Mouse (Mus musculus): ENCODE measurements around the gene Hyal2.

Gene Hyal2

DNA sequence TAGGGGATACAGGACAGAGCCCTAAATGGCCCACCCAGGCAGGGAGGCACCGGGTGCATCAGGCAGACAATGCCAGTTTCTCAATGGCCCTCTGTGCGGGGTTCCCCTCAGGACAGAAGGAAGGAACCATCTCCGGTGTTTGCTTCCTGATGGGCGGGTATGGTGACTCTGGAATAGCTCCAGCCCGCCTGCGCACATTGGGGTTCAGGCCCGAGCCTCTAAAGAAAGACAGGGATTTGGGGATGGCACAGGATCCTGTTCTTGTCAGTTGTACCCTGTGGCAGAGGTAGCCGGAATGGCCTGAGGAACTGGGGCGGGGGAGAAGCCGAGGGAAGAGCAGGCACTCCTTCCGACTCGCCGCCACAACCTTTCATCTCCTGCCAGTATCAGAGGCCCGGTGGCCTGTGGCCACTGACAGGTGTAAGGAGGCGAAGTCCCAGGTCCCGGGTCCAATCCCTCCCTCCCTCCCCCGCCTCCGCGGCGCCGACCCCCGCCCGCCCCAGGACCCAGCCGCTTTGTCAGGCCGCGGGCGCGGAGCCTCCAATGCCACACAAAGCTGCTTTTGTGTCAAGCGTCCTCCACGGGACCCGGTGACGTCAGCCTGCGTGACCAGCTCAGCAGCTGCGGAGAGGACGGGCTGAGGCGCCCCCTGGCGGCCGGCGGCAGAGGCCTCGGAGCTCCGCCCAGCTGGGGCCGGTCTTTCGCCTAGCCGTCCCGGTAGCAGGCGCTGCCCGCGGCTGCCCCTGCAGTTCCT is 44.6 kb downstream of the Hyal2 start:
- peak; percentile 96 to 97 for DNase-seq (ENCODE audit: low spot score in 2 of 2)

DNA sequence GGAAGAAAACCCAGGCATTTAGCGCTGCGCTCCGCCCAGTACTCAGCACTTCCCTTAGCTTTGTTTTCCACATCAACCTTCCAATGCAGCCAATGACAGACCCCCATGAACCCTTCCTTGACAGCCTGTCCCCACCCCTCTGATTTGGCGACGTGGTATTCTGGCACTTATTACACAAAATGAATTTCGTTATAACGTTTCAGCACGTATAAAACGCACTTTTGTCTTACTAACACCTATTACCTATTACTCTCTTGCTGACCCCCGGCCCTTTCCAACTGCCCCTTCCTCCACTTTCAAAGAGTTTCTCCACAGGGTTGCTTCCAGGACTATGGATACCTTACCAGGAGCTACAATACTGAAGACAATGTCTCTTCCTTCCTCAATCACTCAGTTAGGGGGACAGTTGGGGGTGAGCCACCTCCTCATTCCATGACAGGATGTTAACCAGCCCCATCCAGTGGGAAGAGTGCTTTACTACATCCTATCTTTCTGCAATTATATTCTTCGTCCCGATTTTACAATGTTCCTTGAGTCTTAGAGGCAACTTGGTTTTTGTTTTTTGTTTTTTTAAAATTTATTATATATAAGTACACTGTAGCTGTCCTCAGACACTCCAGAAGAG is 45.3 kb downstream of the Hyal2 start:
- DNase-seq (ENCODE audit: low spot score in 2 of 2): no peak

DNA sequence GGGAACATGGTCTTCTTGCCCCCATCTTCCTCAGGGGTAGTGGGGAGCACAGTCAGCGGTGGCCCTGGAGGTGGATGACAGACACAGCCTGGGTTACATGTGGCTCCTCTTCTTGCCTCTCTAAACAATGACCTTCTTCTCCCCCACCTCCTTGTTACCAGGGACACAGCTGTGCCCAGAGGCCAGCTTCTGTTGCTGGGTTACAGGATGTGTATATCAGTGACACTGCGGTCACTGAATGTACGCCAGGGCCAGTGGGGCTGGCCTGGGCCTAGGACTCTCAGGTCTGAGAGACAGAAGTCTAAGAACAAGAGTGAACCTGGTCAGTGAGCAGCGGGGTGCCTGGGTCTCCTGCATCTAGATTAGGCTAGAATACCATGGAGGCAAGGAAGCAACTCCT is 47.3 kb downstream of the Hyal2 start:
- DNase-seq (ENCODE audit: low spot score in 2 of 2): no peak

DNA sequence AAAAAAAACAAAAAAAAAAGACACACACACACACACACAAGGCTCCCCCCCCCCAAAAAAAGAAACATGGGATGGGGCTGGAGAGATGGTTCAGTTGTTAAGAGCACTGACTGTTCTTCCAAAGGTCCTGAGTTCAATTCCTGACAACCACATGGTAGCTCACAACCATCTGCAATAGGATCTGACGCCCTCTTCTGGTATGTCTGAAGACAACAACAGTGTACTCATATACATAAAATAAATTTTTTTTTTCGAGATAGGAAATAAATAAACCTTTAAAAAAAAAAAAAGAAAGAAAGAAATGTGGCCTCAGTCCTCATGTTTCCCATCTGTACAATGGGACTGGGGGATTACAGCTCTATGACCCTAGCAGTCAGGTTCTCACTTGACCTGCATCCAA is 49.7 kb downstream of the Hyal2 start:
- DNase-seq (ENCODE audit: low spot score in 2 of 2): no peak

DNA sequence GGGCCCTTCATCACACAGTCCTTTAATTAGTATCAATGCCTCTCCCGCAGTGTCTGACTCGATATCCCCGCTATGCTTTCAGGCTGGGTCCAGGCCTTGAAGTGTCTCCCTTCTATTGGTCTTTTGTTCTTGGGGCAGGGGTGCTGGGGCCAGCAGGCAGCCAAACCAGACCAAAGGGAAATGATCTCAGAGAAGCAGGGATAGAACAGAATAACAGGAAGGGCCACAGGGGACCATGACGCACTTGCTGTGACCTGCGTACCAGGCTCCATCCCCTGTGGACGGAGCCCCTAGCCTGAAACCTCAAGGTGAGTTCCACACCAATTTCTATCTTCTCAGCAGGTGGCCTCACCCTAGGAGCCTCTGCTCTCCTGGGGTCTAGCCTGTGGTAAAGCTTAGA is 50.4 kb downstream of the Hyal2 start:
- no peak for DNase-seq (ENCODE audit: low spot score in 2 of 2)

DNA sequence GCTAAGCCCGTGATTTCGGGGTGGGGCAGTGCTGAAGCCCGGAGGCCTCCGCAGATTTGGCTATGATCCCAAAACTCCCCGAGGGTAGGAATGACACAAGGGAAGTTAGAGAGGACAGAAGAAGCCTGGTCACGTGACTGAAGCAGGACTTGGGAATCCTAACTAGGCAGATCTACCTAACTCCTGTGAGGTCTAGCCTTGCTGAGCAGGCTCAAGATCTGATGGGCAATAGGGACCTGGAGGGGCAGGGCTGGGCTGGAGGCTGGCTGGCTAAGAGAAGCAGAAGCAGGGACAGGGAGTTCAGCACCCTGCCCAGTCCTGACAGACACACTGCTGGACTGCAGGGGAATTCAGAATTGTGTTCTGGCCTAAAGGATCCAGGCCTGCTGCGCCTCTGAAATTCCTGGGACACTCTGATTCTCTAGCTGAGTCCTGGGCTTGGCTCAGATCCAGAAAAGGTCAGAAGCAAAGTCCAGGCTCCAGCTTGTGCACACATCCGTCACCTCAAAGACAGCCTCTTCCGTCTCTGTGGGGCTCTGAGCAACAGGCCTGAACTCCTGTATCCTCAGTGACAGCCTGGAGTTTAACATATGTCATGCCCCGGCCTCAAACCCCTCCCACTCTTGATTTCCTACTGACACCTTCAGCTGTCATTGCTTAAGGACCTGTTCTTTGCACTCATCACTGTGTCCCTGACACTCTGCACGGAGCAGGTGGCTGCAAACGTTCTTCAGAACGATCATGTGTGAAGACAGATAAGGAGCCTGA is 51.2 kb downstream of the Hyal2 start:
- no peak for DNase-seq (ENCODE audit: low spot score in 2 of 2)

DNA sequence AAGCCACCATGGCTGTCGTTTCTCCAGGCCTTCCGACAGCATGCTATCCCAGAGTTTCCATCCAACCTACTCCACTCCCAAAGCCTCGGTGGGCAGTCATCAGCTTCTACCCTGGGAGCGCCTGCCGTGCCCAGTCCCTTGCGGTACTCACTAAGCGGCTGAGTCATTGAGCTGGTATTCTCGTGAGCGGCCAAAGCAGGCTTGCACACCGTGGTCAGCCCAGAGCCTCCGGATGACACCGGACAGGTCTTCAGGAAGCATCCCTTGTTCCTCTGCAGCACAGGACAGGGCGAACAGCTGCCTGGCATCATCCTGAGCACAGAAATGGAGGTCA is 51.8 kb downstream of the Hyal2 start:
- DNase-seq (ENCODE audit: low spot score in 2 of 2): no peak

DNA sequence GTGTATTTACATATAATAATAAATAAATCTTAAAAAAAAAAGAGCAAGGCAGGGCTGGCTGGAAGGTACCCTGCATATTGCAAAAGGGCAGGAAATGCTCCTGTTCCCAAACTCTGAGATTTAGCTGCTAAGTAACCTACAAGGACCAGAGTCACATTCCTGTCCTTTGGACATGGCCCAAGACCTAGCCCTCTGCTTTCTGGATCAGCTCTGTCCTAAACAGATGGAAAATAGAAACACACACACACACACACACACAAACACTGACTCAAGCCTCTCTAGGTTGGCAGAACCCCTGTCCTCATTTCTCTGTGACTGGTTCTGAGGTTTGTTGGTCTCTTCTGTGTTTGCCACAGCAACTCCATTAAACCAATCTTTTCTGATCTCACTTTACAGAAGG is 53.2 kb downstream of the Hyal2 start:
- DNase-seq (ENCODE audit: low spot score in 2 of 2): no peak
